Mouse (Mus musculus): ENCODE data around the gene Plek.

- TF ChIP-seq CTCF (IDR thresholded peaks at IDR 0.05), result no peak
- no peak for TF ChIP-seq EP300 (IDR thresholded peaks at IDR 0.05; ENCODE audit: insufficient read depth, low read depth, low read length)
- TF ChIP-seq POLR2A (IDR thresholded peaks at IDR 0.05; ENCODE audit: insufficient read depth, low read depth, low read length), result no peak
Observed at GRCm38 (mm10) chr11:17075656-17076055, 23.5 kb upstream of the Plek start.
